Mouse (Mus musculus) left cerebral cortex, postnatal 14 days (tissue): ENCODE measurements around the gene Tma7. TPM values are rescaled to one million over a fixed set of nuclear protein-coding genes. Genes with fewer than 3 reads are reported as not detected.

Experiments
- DNase-seq, 2 experiments: peaks; one replicate each; pipeline ENCODE4 v3.0.0; 2021 to 2022; ENCODE audit warnings: low spot score in 2 of 2, mixed read lengths in 1 of 2
- intact Hi-C: fragments of 180-260 bp; cut with DNase I; formaldehyde crosslinking; loops from one replicate; pipeline ENCODE4 v1.15.1; 2025
- long read RNA-seq, 2 experiments: library from polyadenylated mRNA; stranded (forward); transcript quantifications; one replicate each; pipeline ENCODE4 v2.0.0; 2021
- total RNA-seq, 2 experiments: library from RNA; stranded (reverse); gene quantifications; 2 replicates each; pipeline ENCODE4 v1.2.3; 2021

Tma7 gene
- 100 to 1,000 TPM; 368 to 387 TPM for total RNA-seq
- long read RNA-seq, experiment 1, transcript Tma7-201 (4 exons, 944 nt): major isoform, 125 of 126 reads
- long read RNA-seq, experiment 1, partial matches to known transcripts: 0 of 126 reads
- long read RNA-seq, experiment 1, other reads (novel, unspliced or antisense): 0 of 126 reads
- long read RNA-seq, experiment 2, transcript Tma7-201 (4 exons, 944 nt): major isoform, 115 of 123 reads
- long read RNA-seq, experiment 2, partial matches to known transcripts: 4 of 123 reads
- long read RNA-seq, experiment 2, other reads (novel, unspliced or antisense): 1 of 123 reads

DNA sequence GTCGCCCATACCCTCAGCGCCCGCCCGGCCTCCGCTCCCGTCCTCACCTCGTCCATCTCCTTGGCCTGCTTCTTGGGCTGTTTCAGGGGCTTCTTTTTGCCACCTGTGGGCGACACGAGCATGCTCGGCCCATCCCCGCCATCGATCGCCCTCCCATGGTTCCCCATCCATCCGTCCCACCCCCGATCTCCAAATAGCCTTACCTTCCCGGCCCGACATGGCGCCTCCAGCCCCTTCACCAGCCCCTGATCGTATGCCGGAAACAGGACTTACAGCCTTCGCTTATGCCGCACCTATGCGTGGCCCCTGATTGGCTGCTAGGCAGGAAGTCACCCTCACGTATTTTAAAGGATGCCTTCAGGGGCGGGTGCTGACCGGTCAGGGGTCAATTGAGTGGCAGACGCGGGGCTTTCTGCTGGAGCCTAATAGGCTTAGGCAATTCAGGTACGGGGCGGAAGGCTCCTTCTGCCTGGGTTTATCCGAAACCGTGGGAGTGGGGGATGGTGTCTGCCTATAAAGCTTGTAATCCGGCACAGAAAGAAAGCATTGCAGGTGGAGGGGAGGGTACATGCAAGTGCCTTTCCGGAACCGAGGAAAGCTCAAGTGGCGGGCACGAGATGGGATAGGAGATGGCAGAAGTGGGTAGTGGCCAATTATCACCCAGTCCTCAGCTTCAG, at the start of gene Tma7, which contains the start of gene Ccdc51:
Tma7 (minus strand) TSS at position 464 of the 677 bp plus-strand sequence.
Ccdc51 (plus strand) TSS at position 370 of the 677 bp plus-strand sequence.
- intact Hi-C loops: loop anchor here (10.0 kb wide), 1 partner anchor 783 kb away; no protein-coding TSS in a partner anchor
- peak; percentile 89 to 90 for DNase-seq

DNA sequence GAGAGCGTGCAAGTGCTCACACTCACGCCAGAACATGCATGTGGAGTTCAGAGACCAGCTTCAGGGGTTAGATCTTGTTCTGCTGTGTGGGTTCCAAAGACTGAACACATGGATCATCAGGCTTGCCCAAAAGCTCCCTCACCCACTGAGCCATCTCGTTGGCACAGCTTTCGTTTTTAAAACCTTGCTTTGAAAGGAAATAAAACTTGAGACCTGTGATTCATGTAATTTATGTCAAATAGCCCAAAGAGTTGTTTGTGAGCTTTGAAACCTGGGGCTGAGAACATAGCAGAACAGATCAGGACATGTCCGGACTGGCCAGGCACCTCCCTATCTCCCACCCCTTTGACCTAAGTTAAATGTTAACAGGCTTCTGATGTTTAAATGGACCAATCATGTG, 47.7 kb upstream of the Tma7 start:
- no peak for DNase-seq
- intact Hi-C loops: no loop called here

- DNase-seq: peak; percentile 23 to 43
- intact Hi-C loops: no loop called here
Observed at GRCm38 (mm10) chr9:109128211-109128610, 45.8 kb upstream of the Tma7 start.

DNA sequence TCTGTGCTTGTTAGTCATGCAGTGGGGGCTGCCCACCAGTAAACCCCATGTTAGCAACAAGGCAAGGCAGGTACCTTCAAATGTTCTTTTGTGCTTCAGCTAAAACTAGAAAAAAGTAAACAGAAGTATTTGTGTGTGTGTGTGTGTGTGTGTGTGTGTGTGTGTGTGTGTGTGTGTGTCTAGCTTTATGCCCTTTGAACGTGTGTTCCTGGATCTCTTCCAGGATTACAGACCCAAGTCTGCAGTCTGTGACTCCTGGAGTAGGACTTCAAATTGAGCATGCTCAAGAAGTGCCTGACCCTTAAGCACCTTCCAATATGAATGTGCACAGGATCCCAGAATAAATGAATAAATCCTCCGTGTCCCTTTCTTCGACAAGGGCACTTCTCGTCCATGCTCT, 44.7 kb upstream of the Tma7 start:
- intact Hi-C loops: no loop called here
- DNase-seq: no peak

- intact Hi-C loops: no loop called here
- DNase-seq: no peak
Observed at GRCm38 (mm10) chr9:109125481-109125880, 43.1 kb upstream of the Tma7 start.

- intact Hi-C loops: no loop called here
- no peak for DNase-seq
Observed at GRCm38 (mm10) chr9:109125043-109125442, 42.7 kb upstream of the Tma7 start.

DNA sequence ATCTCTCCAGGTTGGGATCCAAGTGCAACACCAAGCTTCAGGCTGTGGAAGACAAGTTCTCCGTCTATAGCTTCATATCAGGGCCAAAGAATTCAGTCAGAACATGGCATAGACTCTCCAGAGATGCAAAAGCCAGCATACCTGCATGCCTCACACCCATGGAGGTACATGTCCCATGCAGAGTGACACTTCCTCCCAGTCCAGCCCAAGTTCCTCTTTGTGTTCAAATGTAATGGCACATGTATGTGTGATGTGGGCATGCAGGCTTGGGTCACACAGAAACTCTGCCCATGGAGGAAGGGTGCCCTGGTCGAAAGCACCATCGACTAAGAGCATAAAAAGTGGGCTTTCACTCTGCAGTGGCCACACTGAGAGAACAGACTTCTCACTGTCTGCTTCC, 41.8 kb upstream of the Tma7 start:
- DNase-seq: no peak
- intact Hi-C loops: loop anchor here (5.0 kb wide), 1 partner anchor 122 kb away; no protein-coding TSS in a partner anchor

- DNase-seq: no peak
- intact Hi-C loops: loop anchor here (2.0 to 5.0 kb wide), 2 partner anchors 34 to 121 kb away; no protein-coding TSS in a partner anchor
Observed at GRCm38 (mm10) chr9:109123266-109123665, 40.9 kb upstream of the Tma7 start.

DNA sequence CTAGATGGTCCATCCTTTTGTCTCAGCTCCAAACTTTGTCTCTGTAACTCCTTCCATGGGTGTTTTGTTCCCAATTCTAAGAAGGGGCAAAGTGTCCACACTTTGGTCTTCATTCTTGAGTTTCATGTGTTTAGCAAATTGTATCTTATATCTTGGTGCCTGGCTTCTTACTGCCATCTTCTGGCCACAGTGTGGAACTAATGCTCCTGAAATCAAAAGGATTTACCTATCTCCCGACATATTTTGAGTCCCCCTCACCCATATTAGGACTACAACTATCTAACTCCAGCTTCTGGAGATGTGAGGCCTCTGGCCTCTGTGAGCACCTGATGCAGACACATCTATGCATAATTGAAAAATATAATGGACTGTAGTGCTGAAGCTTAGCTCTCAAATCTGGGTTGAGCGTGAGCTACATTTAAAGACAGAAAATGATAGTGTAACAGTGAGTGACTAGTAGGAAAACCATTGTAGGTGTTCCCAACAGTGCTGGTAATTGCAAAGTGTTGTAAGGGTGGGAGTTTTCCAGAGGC, 40.2 kb upstream of the Tma7 start:
- intact Hi-C loops: loop anchor here (2.0 to 5.0 kb wide), 2 partner anchors 34 to 120 kb away; no protein-coding TSS in a partner anchor

GRCm38 (mm10) chr9:109120956-109121355, 38.6 kb upstream of the Tma7 start:
- DNase-seq: no peak
- intact Hi-C loops: loop anchor here (5.0 kb wide), 1 partner anchor 119 kb away; no protein-coding TSS in a partner anchor

More for the DNA sequence above, 40.2 kb upstream of the Tma7 start:
- peak in 1 of 2 experiments; percentile 58 for DNase-seq

GRCm38 (mm10) chr9:109119571-109119970, 37.2 kb upstream of the Tma7 start:
- intact Hi-C loops: no loop called here
- no peak for DNase-seq

DNA sequence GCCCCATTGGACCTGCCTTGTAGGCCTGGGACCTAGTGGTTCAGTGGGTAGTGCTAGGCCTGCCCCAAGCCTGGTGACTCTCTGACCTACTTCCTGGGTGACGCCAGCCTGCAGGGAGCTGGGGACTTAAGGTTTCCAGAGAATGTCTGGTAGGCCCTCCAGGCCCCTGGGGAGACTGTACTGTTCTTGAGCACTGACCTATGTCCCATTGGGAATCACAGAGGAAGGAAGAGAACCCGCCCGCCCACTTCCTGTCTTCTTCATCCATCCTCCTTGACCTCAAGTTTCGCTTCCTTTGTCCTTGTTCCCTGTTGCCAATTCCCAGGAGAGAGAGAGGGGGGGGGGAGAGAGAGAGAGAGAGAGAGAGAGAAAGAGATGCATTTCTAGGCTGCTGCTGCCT, 35.7 kb upstream of the Tma7 start:
- peak in 1 of 2 experiments; percentile 2 for DNase-seq
- intact Hi-C loops: no loop called here

GRCm38 (mm10) chr9:109116205-109116604, 33.8 kb upstream of the Tma7 start:
- no peak for DNase-seq
- intact Hi-C loops: no loop called here

DNA sequence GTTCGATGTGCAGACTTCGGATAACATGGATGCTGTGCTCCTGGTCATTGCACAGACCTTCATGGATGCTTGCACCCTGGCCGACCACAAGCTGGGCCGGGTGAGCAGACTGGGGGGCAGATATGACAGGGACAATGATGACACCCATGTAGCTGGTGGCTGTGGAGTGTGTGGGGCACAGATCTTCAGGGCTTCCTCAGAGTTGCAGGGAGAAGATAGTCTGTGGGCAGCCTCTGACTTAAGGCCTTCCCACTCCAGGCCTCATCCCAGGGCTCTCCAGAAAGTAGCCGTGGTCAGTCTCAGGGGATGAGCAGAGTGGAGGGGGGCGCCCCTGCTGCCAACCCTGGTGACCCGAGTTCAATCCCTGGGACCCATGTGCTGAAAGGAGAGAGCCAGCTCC, 32.5 kb upstream of the Tma7 start:
- intact Hi-C loops: no loop called here
- DNase-seq: no peak

DNA sequence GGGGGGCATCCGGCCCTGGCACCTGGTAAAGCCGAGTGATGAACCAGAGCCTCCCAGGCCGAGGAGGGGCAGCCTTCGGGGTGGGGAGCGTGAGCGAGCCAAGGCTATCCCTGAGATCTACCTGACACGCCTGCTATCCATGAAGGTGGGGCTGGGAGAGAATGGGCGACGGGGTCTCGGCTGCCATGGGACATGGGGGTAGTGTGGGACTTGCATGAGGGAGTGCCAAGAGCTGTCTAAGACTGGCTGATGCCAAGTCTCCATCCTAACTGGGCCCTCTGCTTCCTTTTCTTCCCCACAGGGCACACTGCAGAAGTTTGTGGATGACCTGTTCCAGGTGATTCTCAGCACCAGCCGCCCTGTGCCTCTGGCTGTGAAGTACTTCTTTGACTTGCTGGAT, 31.9 kb upstream of the Tma7 start:
- intact Hi-C loops: no loop called here
- no peak for DNase-seq

DNA sequence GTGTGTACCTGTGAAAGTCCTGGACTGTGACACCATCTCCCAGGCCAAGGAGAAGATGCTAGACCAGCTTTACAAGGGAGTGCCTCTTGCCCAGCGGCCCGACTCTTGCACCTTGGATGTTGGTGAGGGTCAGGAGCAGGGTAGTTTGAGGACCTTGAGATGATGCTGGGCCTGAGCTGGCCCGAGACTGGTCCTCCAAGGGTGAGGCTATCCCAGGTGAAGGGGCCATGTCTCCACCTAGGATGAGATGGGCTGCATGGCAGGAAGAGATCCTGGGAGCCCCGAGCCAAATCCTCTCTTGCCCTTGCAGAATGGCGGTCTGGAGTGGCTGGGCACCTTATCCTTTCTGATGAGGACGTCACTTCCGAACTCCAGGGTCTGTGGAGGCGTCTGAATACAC, 30.9 kb upstream of the Tma7 start:
- DNase-seq: no peak
- intact Hi-C loops: no loop called here

GRCm38 (mm10) chr9:109111591-109111990, 29.2 kb upstream of the Tma7 start:
- DNase-seq: no peak
- intact Hi-C loops: no loop called here

- DNase-seq: no peak
Observed at GRCm38 (mm10) chr9:109111101-109111500, 28.7 kb upstream of the Tma7 start.

DNA sequence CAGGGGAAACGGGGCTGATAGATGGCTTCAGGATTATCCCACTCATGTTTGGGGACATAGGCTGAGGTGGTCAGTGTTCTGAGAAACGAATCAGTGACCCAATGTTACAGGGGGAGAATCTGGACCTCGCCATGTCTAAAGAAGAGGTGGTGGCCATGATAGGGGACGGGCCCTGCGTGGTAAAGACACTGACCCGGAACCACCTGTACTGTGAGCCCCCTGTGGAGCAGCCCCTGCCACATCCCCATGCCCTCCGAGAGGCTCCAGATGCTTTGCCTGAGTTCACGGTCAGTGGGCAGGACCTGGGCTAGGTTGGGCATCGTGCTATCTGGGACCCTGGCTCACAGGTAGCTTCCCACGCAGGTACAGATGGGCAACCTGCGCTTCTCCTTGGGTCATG, 27.9 kb upstream of the Tma7 start:
- no peak for DNase-seq
- intact Hi-C loops: no loop called here

More at GRCm38 (mm10) chr9:109111101-109111500, 28.7 kb upstream of the Tma7 start:
- intact Hi-C loops: no loop called here

DNA sequence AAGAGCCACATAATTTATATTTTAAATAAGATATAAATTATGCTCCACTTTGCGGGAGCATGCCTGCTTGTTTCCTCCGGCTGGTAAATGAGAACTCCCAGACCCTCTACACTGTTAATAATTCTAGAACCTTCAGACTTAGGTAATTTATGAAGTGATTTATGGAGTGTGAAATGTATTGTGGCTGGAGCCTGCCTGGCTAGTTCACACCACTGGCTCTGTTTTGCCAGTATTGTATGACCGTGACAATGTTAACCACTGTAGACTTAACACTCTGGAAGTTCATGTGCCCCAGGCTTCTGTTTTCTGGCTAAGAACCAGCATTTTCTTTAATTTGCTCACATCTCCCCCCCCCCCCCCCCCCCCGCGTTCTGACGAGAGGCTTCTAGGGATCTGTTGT, 25.0 kb upstream of the Tma7 start:
- no peak for DNase-seq
- intact Hi-C loops: no loop called here
